Mouse (Mus musculus): ENCODE results near the gene Muc13.

Gene Muc13

DNA sequence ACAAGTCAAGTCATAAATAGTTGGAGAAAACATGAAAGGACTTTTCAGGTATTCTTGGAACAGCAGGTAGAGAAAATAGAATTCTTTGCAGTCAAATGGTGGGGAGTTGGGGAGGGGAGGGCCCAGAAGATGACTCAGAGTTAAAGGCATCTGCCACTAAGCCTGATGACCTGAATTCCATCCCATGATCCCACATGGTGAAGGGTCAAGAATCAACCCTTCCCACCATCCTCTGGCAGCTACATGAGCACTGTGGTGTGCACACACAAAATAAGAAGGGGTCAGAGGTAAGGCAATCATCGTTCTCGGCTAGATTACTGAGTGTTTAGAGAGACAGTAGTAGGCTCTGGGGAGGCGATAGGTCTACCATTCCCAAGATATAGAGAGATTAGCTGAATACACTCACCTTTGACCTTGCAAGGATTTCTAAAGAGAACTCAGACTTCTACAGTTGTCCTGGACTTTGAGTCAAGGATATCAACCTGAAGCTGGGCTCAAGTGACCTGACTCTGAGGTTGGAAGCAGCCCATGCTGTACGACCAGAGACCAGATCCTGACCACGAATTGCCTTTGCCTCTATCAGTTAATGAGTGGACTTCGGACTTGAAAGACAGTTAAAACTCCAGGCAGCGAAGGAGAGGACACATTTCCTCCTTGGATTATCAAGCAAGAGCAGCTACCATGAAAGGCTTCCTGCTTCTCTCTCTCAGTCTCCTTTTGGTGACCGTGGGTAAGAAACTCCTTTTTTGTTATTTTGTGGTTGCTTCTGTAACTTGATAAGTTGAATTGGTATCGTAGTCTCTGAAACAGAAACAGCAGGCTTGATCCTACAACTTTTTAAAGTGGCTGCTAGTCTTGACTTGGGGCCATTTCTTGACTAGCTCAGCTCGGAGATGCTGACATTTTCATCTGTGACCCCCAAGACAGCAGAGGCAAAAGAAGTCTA lies at the start of gene Muc13:
Muc13 (plus strand) TSS at position 192 of the 946 bp plus-strand sequence.
- DNase-seq: no peak

GRCm38 (mm10) chr16:33744622-33745419 lies 49.0 kb upstream of the Muc13 start:
- peak; percentile 47 to 63 for DNase-seq

DNA sequence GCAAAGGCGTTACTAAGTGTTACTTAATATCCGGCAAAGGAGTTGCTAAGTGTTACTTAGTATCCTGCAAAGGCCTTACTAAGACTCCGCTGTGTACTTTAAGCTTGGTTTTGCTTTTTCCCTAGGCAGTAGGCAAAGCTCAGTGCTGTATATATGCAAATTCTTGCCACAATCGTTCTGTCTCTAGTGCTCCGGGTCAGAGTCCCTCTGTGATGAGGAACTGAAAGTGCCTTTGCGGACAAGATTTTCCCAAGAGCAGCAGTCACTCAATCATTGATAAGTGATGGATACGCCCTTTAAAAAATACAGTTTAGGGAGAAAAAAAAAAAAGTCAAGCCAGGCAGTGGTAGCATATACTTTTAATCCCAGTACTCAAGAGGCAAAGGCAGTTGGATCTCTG lies 48.4 kb upstream of the Muc13 start:
- DNase-seq: no peak

DNA sequence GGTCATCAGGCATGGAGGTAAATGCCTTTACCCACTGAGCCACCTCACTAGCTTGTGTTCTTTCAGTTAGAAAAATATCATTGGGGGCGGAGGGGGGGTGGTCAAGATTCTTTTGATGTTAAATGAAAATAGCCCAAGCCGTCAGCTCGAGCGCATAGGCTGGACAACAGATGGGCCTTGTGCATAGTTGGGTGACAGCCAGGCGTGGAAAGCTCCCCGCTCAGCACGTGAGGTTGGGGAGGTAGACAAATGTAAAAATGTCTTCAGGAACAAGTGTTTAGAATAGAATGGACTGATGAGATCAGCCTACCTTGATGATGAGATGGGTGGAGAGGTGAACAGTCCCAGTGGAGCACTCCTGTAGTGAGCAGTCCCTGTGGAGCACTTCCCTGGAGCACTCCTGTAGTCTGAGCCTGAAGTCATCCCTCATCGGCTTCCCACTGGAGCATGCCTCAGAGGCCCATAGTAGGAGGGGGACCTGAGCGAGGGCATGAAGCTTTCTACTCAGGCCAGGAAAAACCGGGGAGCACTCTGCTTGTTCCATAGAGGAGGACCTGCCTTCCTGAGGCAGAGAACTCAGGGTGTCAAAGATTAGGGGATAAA lies 47.7 kb upstream of the Muc13 start:
- DNase-seq: no peak

- no peak for DNase-seq
These were observed 46.4 kb upstream of the Muc13 start for GRCm38 (mm10) chr16:33747346-33747954.

- no peak for DNase-seq
These were observed 45.8 kb upstream of the Muc13 start for GRCm38 (mm10) chr16:33747994-33748393.

DNA sequence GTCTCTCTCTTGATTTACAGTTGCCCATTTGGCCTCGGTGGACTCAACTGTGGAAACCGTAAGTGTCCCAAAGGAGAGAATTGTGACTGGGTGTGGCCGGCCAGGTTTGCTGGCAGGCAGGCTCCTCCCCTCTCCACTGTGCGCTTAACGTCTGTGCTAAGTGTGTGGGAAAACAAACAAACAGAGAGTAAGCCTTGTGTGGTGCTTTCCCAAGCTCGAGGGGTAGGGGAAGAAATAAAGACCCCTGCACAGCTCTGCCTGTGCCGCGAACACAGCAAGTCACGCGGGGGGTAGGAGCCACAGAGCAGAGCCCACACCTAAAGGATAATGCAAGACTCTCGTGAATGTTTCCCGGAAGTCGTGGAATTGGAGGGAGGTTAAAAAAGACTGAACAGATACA lies 42.7 kb upstream of the Muc13 start:
- no peak for DNase-seq

GRCm38 (mm10) chr16:33751590-33751989 lies 42.2 kb upstream of the Muc13 start:
- DNase-seq: peak in 1 of 2 experiments; percentile 31

DNA sequence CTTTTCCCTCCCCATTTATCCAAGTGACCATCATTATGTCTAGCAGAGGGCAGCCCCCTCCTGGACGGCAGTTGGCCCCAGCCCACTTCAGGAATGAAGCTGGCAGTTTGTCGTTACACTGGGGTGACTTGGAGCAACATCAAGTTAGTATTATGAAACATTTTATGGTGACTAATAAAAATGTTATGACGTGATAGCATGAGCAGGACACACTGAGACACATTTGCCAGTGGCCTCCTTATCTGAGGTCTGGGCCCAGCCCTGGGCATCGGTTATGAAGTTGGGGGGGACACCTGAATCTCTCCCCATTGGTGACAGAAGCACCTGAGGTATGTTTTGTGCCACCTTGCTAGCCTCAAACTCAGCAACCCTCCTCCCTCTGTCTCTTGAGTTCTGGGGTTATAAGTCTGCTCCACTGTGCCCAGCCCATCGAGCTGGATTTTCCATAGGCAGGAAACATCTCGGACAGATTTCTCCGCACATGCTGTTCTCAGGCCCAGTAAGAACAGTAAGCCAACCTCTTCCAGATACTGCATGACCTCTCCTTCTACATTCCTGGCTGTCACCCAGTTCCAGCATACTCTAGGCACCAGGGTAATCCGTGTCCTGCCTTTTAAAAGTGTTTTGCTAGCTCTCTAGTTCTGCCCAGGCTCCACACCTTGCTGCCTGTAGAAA lies 40.8 kb upstream of the Muc13 start:
- no peak for DNase-seq

- DNase-seq: no peak
These were observed 38.5 kb upstream of the Muc13 start for GRCm38 (mm10) chr16:33755293-33755692.

DNA sequence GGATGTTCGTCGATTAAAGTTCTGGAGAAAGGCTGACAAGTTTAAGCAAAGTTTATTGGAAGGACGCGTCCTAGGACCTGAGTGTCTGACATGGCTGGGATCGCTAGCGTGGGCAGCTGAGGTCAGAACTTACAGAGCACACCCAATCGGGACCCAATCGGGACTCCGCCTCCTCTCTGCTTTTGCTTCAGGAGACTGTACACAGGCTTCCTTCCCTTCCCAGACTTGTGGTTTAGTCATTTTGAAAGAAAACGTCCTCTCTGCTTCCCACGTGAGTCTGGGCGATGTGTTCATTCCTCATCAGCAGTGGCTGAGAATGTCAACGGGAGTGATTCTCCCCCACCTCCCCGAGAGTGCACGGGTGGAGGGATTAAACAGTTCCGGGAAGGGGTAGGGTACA lies 37.9 kb upstream of the Muc13 start:
- no peak for DNase-seq

- DNase-seq: no peak
These were observed 37.4 kb upstream of the Muc13 start for GRCm38 (mm10) chr16:33756396-33756795.

DNA sequence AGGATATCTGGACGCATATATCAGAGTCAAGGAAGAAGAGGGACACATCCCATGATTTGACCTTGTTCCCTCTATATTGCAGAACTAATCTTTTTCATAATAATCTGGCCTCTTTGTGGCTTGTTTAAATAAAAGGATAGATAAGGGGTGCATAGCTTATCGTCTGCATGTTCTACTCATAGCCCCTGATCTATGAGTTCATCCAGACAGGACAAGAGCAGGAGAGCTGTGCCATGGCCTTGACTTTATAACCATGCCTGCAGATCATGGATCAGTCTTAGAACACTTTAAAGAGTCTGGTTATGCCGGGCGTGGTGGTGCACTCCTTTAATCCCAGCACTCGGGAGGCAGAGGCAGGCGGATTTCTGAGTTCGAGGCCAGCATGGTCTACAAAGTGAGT lies 34.6 kb upstream of the Muc13 start:
- no peak for DNase-seq

DNA sequence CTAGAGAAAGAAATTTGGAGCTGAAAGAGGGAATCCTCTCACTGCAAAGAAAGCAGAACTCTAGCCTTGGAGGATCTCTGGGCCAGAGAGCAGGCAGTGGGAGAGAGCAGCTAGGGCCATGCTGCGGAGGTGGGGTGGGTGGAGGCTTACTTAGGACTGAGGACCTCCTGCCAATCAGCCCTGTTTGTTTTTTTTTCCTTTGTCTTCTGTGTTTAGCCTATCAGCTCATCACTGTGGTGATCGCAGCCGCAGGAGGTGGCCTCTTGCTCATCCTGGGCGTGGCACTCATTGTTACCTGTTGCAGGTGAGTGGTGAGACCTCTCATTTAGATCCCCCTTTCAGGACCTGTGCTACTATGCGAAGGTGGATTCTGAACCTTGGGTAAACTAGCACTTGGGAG lies 33.3 kb upstream of the Muc13 start:
- no peak for DNase-seq

GRCm38 (mm10) chr16:33760996-33761395 lies 32.8 kb upstream of the Muc13 start:
- peak in 1 of 2 experiments; percentile 31 for DNase-seq

- no peak for DNase-seq
These were observed 29.2 kb upstream of the Muc13 start for GRCm38 (mm10) chr16:33764501-33765193.

- DNase-seq: no peak
These were observed 28.4 kb upstream of the Muc13 start for GRCm38 (mm10) chr16:33765477-33765876.

GRCm38 (mm10) chr16:33766309-33766708 lies 27.5 kb upstream of the Muc13 start:
- DNase-seq: no peak

DNA sequence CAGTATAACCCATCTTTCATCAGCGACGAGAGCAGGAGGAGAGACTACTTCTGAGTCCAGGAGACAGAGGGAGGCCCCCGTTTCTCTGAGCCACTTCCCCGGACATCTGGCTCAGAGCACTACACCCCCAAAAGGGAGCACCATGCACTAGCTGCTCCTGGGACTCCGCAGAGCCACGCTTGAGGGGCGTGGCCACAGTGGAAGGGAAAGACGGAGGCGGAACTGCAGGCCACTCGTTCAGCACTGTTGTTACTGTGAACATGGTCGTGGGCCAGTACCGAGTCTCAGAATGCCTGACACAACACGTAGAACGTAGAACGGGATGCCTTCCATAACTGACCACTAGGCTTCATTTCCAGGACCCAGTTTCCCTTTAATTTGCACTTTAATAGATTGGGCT lies 27.1 kb upstream of the Muc13 start:
- DNase-seq: no peak

DNA sequence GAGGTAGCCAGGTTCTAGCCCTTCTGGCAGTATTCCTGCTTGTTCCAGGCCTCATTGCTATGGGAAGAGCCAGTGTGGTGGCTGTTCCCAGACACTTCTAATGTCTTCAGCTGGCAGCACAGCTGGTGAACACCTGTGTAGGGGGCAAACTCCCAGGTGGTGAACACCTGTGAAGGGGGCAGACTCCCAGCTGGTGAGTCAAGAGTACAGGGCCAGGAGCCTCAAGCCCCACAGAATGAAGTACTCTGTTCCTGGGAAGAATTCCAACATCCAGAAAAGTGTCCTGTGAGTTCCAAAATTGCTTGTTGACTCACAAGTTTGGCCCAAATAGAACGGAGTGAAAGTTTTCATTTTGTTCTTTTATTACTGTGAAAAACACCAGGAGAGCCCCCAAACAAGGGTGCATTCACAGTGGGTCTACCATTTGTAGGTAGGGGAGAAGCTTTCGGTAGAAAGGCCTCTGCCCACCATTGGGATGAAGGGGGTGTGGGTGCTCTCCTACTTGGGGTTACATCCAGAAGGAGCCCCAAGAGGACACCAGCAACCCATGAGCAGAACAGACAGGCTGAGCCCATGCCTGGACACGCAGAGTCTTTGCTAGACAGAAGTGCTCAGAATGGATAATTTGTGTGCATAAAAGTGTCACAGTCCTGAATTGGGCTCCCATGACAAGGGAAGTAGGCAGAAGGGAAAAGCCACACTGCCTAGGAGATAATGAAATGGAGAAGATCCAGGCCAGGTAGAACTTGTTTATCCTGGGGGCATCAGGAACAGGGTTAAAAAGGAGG lies 25.2 kb upstream of the Muc13 start:
- DNase-seq: no peak

- no peak for DNase-seq
These were observed 24.0 kb upstream of the Muc13 start for GRCm38 (mm10) chr16:33769848-33770247.
